Mouse (Mus musculus) midbrain, postnatal 0 days (tissue): ENCODE data around the gene Hsdl2. TPM values are rescaled to one million over a fixed set of nuclear protein-coding genes. Genes with fewer than 3 reads are reported as not detected.

Source experiments
- ATAC-seq: fragments of 200-750 bp; cut with Nextera tagmentation; 2 replicates; pipeline ENCODE4 v1.8.0; 2017; ENCODE audit warnings: moderate number of reproducible peaks, mild to moderate bottlenecking, moderate TSS enrichment, moderate library complexity; ENCODE audit not compliant: low FRiP score
- DNase-seq: peaks from one replicate; pipeline ENCODE4 v3.0.0-alpha.2; 2015; ENCODE audit warnings: low spot score
- H3K27ac ChIP-seq: fragments of 300-500 bp; sonication (generic); 2 replicates; pipeline ENCODE4 v1.5.1; 2014; ENCODE audit warnings: low read depth, mild to moderate bottlenecking, low read length, mixed read lengths
- H3K27me3 ChIP-seq: fragments of 300-500 bp; sonication (generic); 2 replicates; pipeline ENCODE4 v1.6.1; 2014; ENCODE audit warnings: low read length, control low read depth, mixed read lengths; ENCODE audit not compliant: insufficient read depth
- H3K36me3 ChIP-seq: fragments of 300-500 bp; sonication (generic); 2 replicates; pipeline ENCODE4 v1.6.1; 2014; ENCODE audit warnings: low read length, control low read depth, mixed read lengths; ENCODE audit not compliant: insufficient read depth
- H3K4me1 ChIP-seq: fragments of 300-500 bp; sonication (generic); 2 replicates; pipeline ENCODE4 v1.6.1; 2014; ENCODE audit warnings: mild to moderate bottlenecking, control low read depth, antibody characterized with exemption, low read length, mixed read lengths; ENCODE audit not compliant: insufficient read depth
- H3K4me2 ChIP-seq: fragments of 300-500 bp; sonication (generic); 2 replicates; pipeline ENCODE4 v1.6.1; 2014; ENCODE audit warnings: low read depth, mild to moderate bottlenecking, low read length, mixed read lengths; ENCODE audit not compliant: poor library complexity, severe bottlenecking
- H3K4me3 ChIP-seq: fragments of 300-500 bp; sonication (generic); 2 replicates; pipeline ENCODE4 v1.5.1; 2014; ENCODE audit warnings: low read depth, mild to moderate bottlenecking, low read length, moderate library complexity
- H3K9ac ChIP-seq: fragments of 300-500 bp; sonication (generic); replicated peaks from 2 replicates; pipeline ENCODE4 v1.6.1; 2014; ENCODE audit warnings: mild to moderate bottlenecking, low read length, moderate library complexity, mixed read lengths; ENCODE audit not compliant: poor library complexity, severe bottlenecking
- H3K9me3 ChIP-seq: fragments of 300-500 bp; sonication (generic); 2 replicates; pipeline ENCODE4 v1.6.1; 2016; ENCODE audit warnings: low read length, control low read depth
- CTCF ChIP-seq: IDR thresholded peaks from 2 replicates; pipeline ENCODE4 v1.5.1; 2016; ENCODE audit warnings: antibody characterized with exemption, mild to moderate bottlenecking
- WGBS: fragments of 180-500 bp; shearing (Covaris S2); extraction: QIAGEN DNeasy Blood & Tissue Kit; methylation state at CpG from one replicate; pipeline ENCODE4 v1.1.7; 2014; 5-methylcytosine and 5-hydroxymethylcytosine counted together
- polyA plus RNA-seq: library from polyadenylated mRNA; unstranded; fragments of >200 nt; fragmentation: Nextera tagmentation; extraction: Ambion mirVana; gene quantifications from 2 replicates; pipeline ENCODE4 v1.2.1, GENCODE M21; 2015
- total RNA-seq: library from RNA; depleted of rRNA; stranded (reverse); fragments of >200 nt; gene quantifications from 2 replicates; pipeline ENCODE4 v1.2.3, GENCODE M21; 2014

Gene Hsdl2
- total and polyA plus RNA-seq, 2 experiments from 2014 or later = 27.7 to 33.0 TPM

GRCm38 (mm10) chr4:59587215-59587871 is 6.0 kb downstream of the Hsdl2 start:
- TF ChIP-seq CTCF = no peak
- Histone ChIP-seq H3K4me3 (no peak overlapping the region), H3K4me2 (no peak overlapping the region), H3K27me3 (no peaks in the 10 kb centered on the region), H3K36me3 (no peaks in the 10 kb centered on the region), H3K9me3 (no peaks in the 10 kb centered on the region), H3K27ac (no peak overlapping the region), H3K9ac (no peak overlapping the region), H3K4me1 (no peaks in the 10 kb centered on the region)
- 98% methylated on average over 2 of the region's 2 CpGs for WGBS
- no peak for ATAC-seq
- no peak for DNase-seq

GRCm38 (mm10) chr4:59587872-59588226 is 6.5 kb downstream of the Hsdl2 start:
- Histone ChIP-seq H3K9me3 (no peaks in the 10 kb centered on the region), H3K27ac (no peak overlapping the region), H3K4me2 (no peak overlapping the region), H3K4me1 (no peaks in the 10 kb centered on the region), H3K9ac (no peak overlapping the region), H3K36me3 (no peaks in the 10 kb centered on the region), H3K27me3 (no peaks in the 10 kb centered on the region), H3K4me3 (no peak overlapping the region)
- no peak for TF ChIP-seq CTCF
- DNase-seq (no peak), ATAC-seq (no peak)
- 91% methylated on average over 1 of the region's 1 CpGs for WGBS

GRCm38 (mm10) chr4:59594614-59595013 is 13.3 kb downstream of the Hsdl2 start:
- no peak overlapping the region for H3K9ac ChIP-seq
- WGBS = 65% methylated on average over 2 of the region's 2 CpGs
- no peak for ATAC-seq
- H3K4me2 ChIP-seq = no peak overlapping the region
- H3K9me3 ChIP-seq = no peaks in the 10 kb centered on the region
- H3K36me3 ChIP-seq = no peaks in the 10 kb centered on the region
- no peaks in the 10 kb centered on the region for H3K27me3 ChIP-seq
- no peak overlapping the region for H3K27ac ChIP-seq
- no peak overlapping the region for H3K4me3 ChIP-seq
- no peak for TF ChIP-seq CTCF
- DNase-seq = no peak
- no peaks in the 10 kb centered on the region for H3K4me1 ChIP-seq

- 90% methylated on average over 2 of the region's 2 CpGs for WGBS
- Histone ChIP-seq H3K4me1 (no peaks in the 10 kb centered on the region), H3K27me3 (no peaks in the 10 kb centered on the region), H3K4me2 (no peak overlapping the region), H3K27ac (no peak overlapping the region), H3K36me3 (no peaks in the 10 kb centered on the region), H3K9me3 (no peaks in the 10 kb centered on the region), H3K9ac (no peak overlapping the region), H3K4me3 (no peak overlapping the region)
- ATAC-seq (no peak), DNase-seq (no peak)
- TF ChIP-seq CTCF = no peak
These were observed 15.2 kb downstream of the Hsdl2 start for GRCm38 (mm10) chr4:59596556-59596955.

- Histone ChIP-seq H3K4me3 (no peak overlapping the region), H3K4me1 (no peaks in the 10 kb centered on the region), H3K9me3 (no peaks in the 10 kb centered on the region), H3K4me2 (no peak overlapping the region), H3K27me3 (no peaks in the 10 kb centered on the region), H3K9ac (no peak overlapping the region), H3K27ac (no peak overlapping the region), H3K36me3 (no peaks in the 10 kb centered on the region)
- WGBS = 89% methylated on average over 4 of the region's 4 CpGs
- peak; percentile 43 for TF ChIP-seq CTCF
- ATAC-seq (no peak), DNase-seq (no peak)
These were observed 21.3 kb downstream of the Hsdl2 start for GRCm38 (mm10) chr4:59602704-59603103.

- no peaks in the 10 kb centered on the region for H3K27me3 ChIP-seq
- no peak overlapping the region for H3K4me2 ChIP-seq
- H3K9ac ChIP-seq = no peak overlapping the region
- WGBS = 67% methylated on average over 3 of the region's 3 CpGs
- H3K27ac ChIP-seq = no peak overlapping the region
- no peaks in the 10 kb centered on the region for H3K9me3 ChIP-seq
- no peaks in the 10 kb centered on the region for H3K36me3 ChIP-seq
- no peak overlapping the region for H3K4me3 ChIP-seq
- no peak for TF ChIP-seq CTCF
- no peaks in the 10 kb centered on the region for H3K4me1 ChIP-seq
- ATAC-seq (no peak), DNase-seq (no peak)
These were observed 23.5 kb downstream of the Hsdl2 start for GRCm38 (mm10) chr4:59604892-59605291.
